Mouse (Mus musculus) liver, embryonic 14.5 days (tissue): ENCODE data around the gene Map4k1. TPM values are rescaled to one million over a fixed set of nuclear protein-coding genes. Genes with fewer than 3 reads are reported as not detected.

Experiments used
- ATAC-seq: fragments of 200-750 bp; cut with Nextera tagmentation; 2 replicates; pipeline ENCODE4 v1.8.0; 2017; ENCODE audit warnings: moderate number of reproducible peaks, mild to moderate bottlenecking, moderate library complexity; ENCODE audit not compliant: insufficient read depth
- DNase-seq, 3 experiments: peaks; one replicate each; pipeline ENCODE4 v3.0.0-alpha.2; 2012 to 2013; ENCODE audit warnings: low read depth in 3 of 3, low spot score in 3 of 3
- H3K27ac ChIP-seq: fragments of 300-500 bp; sonication (generic); 2 replicates; pipeline ENCODE4 v1.5.1; 2014; ENCODE audit warnings: moderate library complexity, mild to moderate bottlenecking, control low read depth, inconsistent platforms
- H3K27me3 ChIP-seq: fragments of 300-500 bp; sonication (generic); 2 replicates; pipeline ENCODE4 v1.6.1; 2014; ENCODE audit warnings: mild to moderate bottlenecking, low read length, moderate library complexity; ENCODE audit not compliant: control insufficient read depth, insufficient read depth
- H3K36me3 ChIP-seq: fragments of 300-500 bp; sonication (generic); replicated peaks from 2 replicates; pipeline ENCODE4 v1.6.1; 2014; ENCODE audit warnings: low read depth; ENCODE audit not compliant: control insufficient read depth, insufficient read depth
- H3K4me1 ChIP-seq, 2 experiments: fragments of 200-500 bp in 1 of 2; fragments of 300-500 bp in 1 of 2; sonication (generic) in 1 of 2; replicated peaks; 2 replicates each; pipeline ENCODE4 v1.6.1; 2012 to 2014; ENCODE audit warnings: antibody characterized with exemption in 1 of 2, inconsistent platforms in 1 of 2, low read length in 1 of 2; ENCODE audit not compliant: control insufficient read depth in 2 of 2, insufficient read depth in 2 of 2
- H3K4me2 ChIP-seq: fragments of 300-500 bp; sonication (generic); 2 replicates; pipeline ENCODE4 v1.6.1; 2014; ENCODE audit warnings: low read depth, mild to moderate bottlenecking, control low read depth, moderate library complexity
- H3K4me3 ChIP-seq, 2 experiments: fragments of 200-500 bp in 1 of 2; fragments of 300-500 bp in 1 of 2; sonication (generic) in 1 of 2; 2 replicates each; pipeline ENCODE4 v1.5.1; 2012 to 2014; ENCODE audit warnings: low read depth in 2 of 2, low read length in 2 of 2, mild to moderate bottlenecking in 2 of 2, control low read depth in 1 of 2, inconsistent platforms in 1 of 2, moderate library complexity in 1 of 2; ENCODE audit not compliant: insufficient read depth in 1 of 2
- H3K9ac ChIP-seq: fragments of 300-500 bp; sonication (generic); replicated peaks from 2 replicates; pipeline ENCODE4 v1.6.1; 2014; ENCODE audit warnings: mild to moderate bottlenecking, control low read depth, moderate library complexity
- H3K9me3 ChIP-seq: fragments of 300-500 bp; sonication (generic); 2 replicates; pipeline ENCODE4 v1.6.1; 2016; ENCODE audit warnings: low read length, mixed read lengths; ENCODE audit not compliant: control insufficient read depth
- CTCF ChIP-seq: IDR thresholded peaks from 2 replicates; pipeline ENCODE4 v1.5.1; 2016; ENCODE audit warnings: antibody characterized with exemption, low read depth, control low read depth
- EP300 ChIP-seq: IDR thresholded peaks from 2 replicates; pipeline ENCODE4 v1.6.1; 2016; ENCODE audit warnings: antibody characterized with exemption, low read depth
- WGBS: fragments of 180-500 bp; shearing (Covaris S2); extraction: QIAGEN DNeasy Blood & Tissue Kit; methylation state at CpG from one replicate; pipeline ENCODE4 v1.1.7; 2014; ENCODE audit not compliant: insufficient replicate concordance; 5-methylcytosine and 5-hydroxymethylcytosine counted together
- polyA plus RNA-seq, 2 experiments: library from polyadenylated mRNA; depleted of rRNA in 1 of 2; stranded (reverse) in 1 of 2; unstranded in 1 of 2; fragments of >200 nt; fragmentation: Nextera tagmentation in 1 of 2; extraction: Ambion mirVana in 1 of 2; gene quantifications; 2 replicates each; pipeline versions ENCODE4 v1.2.1 to v1.2.3; 2012 to 2014

Gene Map4k1
- polyA plus RNA-seq, 2 experiments, result 16.7 to 24.9 TPM

- H3K27me3 ChIP-seq, result no peaks in the 10 kb centered on the region
- H3K4me2 ChIP-seq, result no peak overlapping the region
- 78% methylated on average over 5 of the region's 5 CpGs for WGBS
- no peak overlapping the region; the same call in 1 of the 2 replicates for H3K27ac ChIP-seq
- TF ChIP-seq EP300 (no peak), CTCF (no peak)
- peaks cover 64 to 86% of the 10 kb centered on the region in 2 experiments for H3K4me1 ChIP-seq
- ATAC-seq (no peak), DNase-seq (no peak)
- no peak overlapping the region for H3K4me3 ChIP-seq
- peaks cover 13% of the 10 kb centered on the region for H3K36me3 ChIP-seq
- no peaks in the 10 kb centered on the region for H3K9me3 ChIP-seq
- no peak overlapping the region for H3K9ac ChIP-seq
Measured at GRCm38 (mm10) chr7:28955295-28955897, 26.5 kb upstream of the Map4k1 start.

GRCm38 (mm10) chr7:28956270-28956669, 25.6 kb upstream of the Map4k1 start:
- peaks cover 64 to 82% of the 10 kb centered on the region in 2 experiments for H3K4me1 ChIP-seq
- H3K27ac ChIP-seq, result no peak overlapping the region
- H3K9ac ChIP-seq, result no peak overlapping the region
- H3K4me3 ChIP-seq, result no peak overlapping the region
- no peak for ATAC-seq
- TF ChIP-seq CTCF, result no peak
- no peak for TF ChIP-seq EP300
- no peak overlapping the region for H3K4me2 ChIP-seq
- DNase-seq, result no peak
- H3K27me3 ChIP-seq, result no peaks in the 10 kb centered on the region
- peaks cover 9% of the 10 kb centered on the region for H3K36me3 ChIP-seq
- WGBS, result 58% methylated on average over 1 of the region's 1 CpGs
- H3K9me3 ChIP-seq, result no peaks in the 10 kb centered on the region

GRCm38 (mm10) chr7:28957286-28957685, 24.6 kb upstream of the Map4k1 start:
- DNase-seq (no peak), ATAC-seq (no peak)
- Histone ChIP-seq H3K9me3 (no peaks in the 10 kb centered on the region), H3K9ac (0 out of 2 replicates have a peak overlapping the region, but pooled peaks have one; percentile 10), H3K4me3 (no peak overlapping the region), H3K4me1 (peaks cover 60 to 76% of the 10 kb centered on the region in 2 experiments), H3K36me3 (peaks cover 7% of the 10 kb centered on the region), H3K27me3 (no peaks in the 10 kb centered on the region), H3K4me2 (peak overlapping the region; percentile 8; the same call in 1 of the 2 replicates), H3K27ac (peak overlapping the region; percentile 14)
- 71% methylated on average over 6 of the region's 6 CpGs for WGBS
- TF ChIP-seq CTCF, result no peak

- 29% methylated on average over 1 of the region's 1 CpGs for WGBS
- Histone ChIP-seq H3K4me3 (peak overlapping the region in 1 of 2 experiments; percentile 12; a peak in 1 of 4 replicates), H3K4me2 (peak overlapping the region; percentile 90), H3K36me3 (peaks cover 4% of the 10 kb centered on the region; the same call in 1 of the 2 replicates), H3K4me1 (peaks cover 55 to 74% of the 10 kb centered on the region in 2 experiments), H3K9me3 (no peaks in the 10 kb centered on the region), H3K27me3 (no peaks in the 10 kb centered on the region), H3K9ac (peak overlapping the region; percentile 31), H3K27ac (peak overlapping the region; percentile 32)
- DNase-seq (no peak), ATAC-seq (no peak)
- TF ChIP-seq EP300 (no peak), CTCF (no peak)
Measured at GRCm38 (mm10) chr7:28957997-28958725, 23.7 kb upstream of the Map4k1 start.

- Histone ChIP-seq H3K9ac (peak overlapping the region; percentile 34), H3K4me2 (peak overlapping the region; percentile 90), H3K27ac (peak overlapping the region; percentile 76), H3K36me3 (peaks cover 4% of the 10 kb centered on the region; the same call in 1 of the 2 replicates), H3K9me3 (no peaks in the 10 kb centered on the region), H3K4me3 (peak overlapping the region in 1 of 2 experiments; percentile 86; a peak in 2 of 4 replicates), H3K27me3 (no peaks in the 10 kb centered on the region), H3K4me1 (peaks cover 50 to 73% of the 10 kb centered on the region in 2 experiments)
- 76% methylated on average over 1 of the region's 1 CpGs for whole genome bisulfite sequencing
- TF ChIP-seq CTCF (no peak), EP300 (no peak)
- ATAC-seq, result no peak
- DNase-seq, result no peak
Measured at GRCm38 (mm10) chr7:28958770-28959169, 23.1 kb upstream of the Map4k1 start.
